Mouse (Mus musculus) cerebellum, postnatal 4 days (tissue): ENCODE data around the gene Acsl5.
A peak's percentile ranks its signal among the peaks of the same experiment; 100 is the strongest.

Source experiments
- DNase-seq, 2 experiments: peaks; one replicate each; pipeline ENCODE4 v3.0.0; 2022; ENCODE audit warnings: low spot score in 2 of 2, mixed read lengths in 1 of 2

The Acsl5 gene

DNA sequence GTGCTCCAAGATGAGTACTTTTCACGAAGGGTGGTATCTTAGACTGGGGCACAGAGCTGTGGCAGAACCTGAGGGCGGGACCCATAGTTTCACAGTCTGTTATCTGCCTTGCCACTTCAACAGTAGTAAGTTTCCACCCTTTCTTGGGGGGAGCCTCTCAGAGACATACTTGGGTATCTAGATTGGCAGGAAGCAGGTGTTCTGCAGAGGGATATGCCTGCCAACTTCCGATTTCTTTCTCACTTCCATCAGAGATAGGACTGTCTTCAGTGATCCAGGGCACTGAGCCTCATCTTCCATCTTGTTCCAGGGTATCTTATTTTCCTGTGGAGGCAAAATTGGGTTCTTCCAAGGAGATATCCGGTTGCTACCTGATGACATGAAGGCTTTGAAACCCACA, 32.4 kb downstream of the Acsl5 start:
- no peak for DNase-seq

DNA sequence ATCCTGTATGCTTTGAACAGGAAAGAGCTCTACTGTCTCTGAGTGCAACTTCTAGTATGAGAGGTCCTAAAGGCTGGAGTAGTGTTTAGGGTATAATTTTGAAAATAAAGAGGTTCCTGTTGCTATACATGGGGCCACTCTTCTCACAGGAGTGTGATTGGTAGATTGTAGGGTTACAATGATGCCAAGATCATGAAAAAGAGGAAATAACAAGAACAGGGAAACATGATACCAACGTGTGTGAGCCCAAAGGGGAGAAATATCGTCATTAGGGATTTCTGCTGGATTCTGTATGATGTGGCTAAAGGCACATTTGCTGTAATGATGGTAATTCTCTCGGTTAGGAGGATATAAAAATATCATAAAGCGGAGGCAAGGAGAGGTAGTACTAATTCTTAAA, 34.3 kb downstream of the Acsl5 start:
- DNase-seq: no peak

GRCm38 (mm10) chr19:55288974-55289373, 37.2 kb downstream of the Acsl5 start:
- no peak for DNase-seq

DNA sequence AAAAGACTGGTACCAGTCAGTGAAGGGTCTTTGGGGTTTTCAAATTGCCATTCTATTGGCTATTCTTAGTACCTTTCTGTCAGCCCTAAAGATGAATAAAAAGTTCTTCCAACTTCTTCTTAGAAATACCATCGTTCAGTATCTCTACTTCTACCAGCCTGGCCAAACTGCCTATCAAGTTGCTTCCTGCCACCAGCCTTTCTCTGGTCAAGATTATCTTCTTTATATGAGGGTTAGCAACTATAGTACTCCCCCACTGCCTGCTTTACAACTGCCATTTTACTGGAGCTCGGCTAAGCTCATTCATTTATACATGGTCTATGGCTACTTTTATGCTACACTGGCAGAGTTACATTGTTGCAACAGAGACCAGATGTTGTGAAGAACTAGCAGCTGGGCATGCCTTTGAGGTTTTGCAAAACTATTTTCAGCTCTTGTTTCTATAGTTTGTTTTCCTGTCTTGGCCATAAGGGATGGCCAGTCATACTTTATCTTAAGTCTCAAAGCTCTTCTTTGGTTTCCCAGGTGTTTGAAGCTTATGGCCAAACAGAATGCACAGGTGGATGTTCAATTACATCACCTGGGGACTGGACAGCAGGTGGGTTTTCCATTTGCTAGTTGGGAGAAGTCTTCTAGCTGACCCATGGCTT, 39.0 kb downstream of the Acsl5 start:
- DNase-seq: no peak

DNA sequence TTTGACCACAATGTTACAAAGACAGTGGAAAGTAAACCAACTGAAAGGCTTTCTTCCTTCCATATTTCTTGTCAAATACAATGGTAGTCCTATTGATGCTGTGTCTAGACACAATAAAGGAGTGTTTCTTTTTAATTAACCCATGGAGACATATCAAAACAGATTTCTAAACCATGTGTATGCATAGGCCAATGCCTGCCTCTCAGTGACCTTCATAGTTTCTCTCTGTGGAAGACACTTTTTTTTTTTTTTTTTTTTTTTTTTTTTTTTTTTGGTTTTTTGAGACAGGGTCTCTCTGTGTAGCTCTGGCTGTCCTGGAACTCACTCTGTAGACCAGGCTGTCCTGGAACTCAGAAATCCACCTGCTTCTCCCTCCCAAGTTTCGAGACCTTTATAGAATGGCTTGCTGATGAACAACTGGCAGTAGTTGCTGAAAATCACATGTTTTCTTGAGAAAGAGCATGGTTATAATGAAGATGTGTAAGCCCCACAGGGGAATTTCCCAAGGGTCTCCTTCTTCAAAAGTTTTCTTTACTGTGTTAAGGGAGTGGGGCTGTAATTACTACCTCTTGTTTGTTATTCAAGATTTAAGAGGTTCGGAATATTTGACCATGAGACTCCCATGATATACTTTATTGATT, 40.6 kb downstream of the Acsl5 start:
- no peak for DNase-seq

- no peak for DNase-seq
These were observed 41.4 kb downstream of the Acsl5 start for GRCm38 (mm10) chr19:55293175-55293574.

DNA sequence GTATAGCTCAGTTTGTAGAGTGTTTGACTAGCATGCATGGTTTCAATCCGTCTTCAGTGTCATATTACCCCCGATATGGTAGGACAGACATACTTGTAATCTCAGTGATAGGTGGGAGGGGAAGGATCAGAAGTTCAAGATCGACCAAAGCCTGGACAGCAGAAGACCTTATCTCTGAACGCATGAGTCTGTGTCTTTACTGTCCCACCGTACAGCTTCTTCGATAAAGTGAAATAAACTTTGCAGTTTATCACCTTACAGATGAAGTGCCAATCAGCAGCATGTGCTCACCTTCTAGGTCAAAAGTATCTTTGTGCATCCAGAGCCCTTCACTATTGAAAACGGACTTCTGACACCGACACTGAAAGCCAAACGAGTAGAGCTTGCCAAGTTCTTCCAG, 43.3 kb downstream of the Acsl5 start:
- no peak for DNase-seq

GRCm38 (mm10) chr19:55295556-55295955, 43.8 kb downstream of the Acsl5 start:
- DNase-seq: no peak

DNA sequence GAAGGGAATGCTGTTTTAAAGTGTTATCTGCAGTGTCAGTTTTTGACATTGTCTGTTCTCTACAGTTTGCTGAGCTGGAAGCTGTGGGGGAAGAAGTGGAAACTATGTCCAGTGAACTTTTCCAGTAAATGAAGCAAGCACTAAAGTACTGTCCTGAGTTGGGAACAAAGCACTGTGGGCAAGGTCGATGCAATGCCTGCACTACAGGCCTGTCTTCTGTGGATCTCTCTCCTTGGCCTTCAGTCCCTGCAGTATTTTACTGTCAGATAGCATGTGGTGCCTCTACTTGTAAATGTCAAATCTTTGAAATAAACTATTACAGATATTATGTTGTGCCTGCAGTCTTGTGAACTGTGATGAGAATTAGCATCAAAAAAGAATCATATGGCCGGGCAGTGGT, 44.6 kb downstream of the Acsl5 start:
- no peak for DNase-seq

- no peak for DNase-seq
These were observed 45.8 kb downstream of the Acsl5 start for GRCm38 (mm10) chr19:55297489-55297888.

GRCm38 (mm10) chr19:55297961-55298360, 46.2 kb downstream of the Acsl5 start:
- no peak for DNase-seq

DNA sequence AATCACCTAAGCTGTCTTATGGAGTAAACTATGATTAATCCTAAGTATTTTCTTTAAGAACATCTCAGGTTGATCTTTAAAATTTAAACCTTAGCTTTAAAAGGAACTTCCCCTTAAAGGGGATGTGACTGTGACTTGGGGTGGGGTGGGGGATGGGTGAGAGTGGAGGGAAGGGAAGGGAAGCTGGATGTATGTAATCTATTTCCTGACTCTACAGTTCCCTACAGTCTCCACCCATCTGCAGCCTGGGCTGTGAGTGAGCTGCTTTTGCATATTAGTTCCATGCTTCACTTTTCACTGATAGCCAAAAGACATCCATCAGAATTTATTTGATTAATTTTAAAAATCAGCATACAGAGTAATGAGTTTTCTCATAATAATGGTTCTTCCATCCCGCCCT, 47.6 kb downstream of the Acsl5 start:
- DNase-seq: no peak

GRCm38 (mm10) chr19:55300525-55300924, 48.8 kb downstream of the Acsl5 start:
- DNase-seq: no peak

- DNase-seq: no peak
These were observed 53.3 kb downstream of the Acsl5 start for GRCm38 (mm10) chr19:55305024-55305423.

DNA sequence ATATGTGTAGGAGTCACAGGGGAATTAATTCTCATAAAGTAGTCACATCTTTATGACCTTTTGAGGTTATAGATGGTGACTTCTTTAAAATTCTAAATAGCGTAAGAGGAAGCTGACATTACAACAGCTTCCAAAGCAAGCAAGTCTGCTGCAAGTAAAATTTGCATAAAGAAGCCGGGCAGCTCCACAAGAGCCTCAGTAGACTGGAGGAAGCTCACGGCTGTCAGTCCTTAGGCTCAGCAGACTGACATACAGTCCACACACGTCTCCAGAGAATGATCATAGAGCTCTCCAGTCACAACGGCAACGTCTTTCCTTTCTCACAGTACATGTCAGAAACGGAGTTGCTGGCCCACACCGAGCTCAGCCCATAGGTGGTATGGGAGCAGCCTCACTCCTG, 60.1 kb downstream of the Acsl5 start:
- DNase-seq: no peak

GRCm38 (mm10) chr19:55313649-55314048, 61.9 kb downstream of the Acsl5 start:
- DNase-seq: no peak

- DNase-seq: peak; percentile 64 to 87
These were observed 63.8 kb downstream of the Acsl5 start, which contains the start of gene Zdhhc6 for GRCm38 (mm10) chr19:55315452-55316108. TSS of gene Zdhhc6 (minus strand) at chr19:55316032.

- peak; percentile 70 to 92 for DNase-seq
These were observed 64.5 kb downstream of the Acsl5 start, which contains the start of gene Vti1a for GRCm38 (mm10) chr19:55316109-55316714. TSS of gene Vti1a (plus strand) at chr19:55316295.

- no peak for DNase-seq
These were observed 65.2 kb downstream of the Acsl5 start for GRCm38 (mm10) chr19:55316901-55317300.

GRCm38 (mm10) chr19:55319036-55319435, 67.3 kb downstream of the Acsl5 start:
- no peak for DNase-seq

GRCm38 (mm10) chr19:55319521-55319920, 67.8 kb downstream of the Acsl5 start:
- DNase-seq: no peak

DNA sequence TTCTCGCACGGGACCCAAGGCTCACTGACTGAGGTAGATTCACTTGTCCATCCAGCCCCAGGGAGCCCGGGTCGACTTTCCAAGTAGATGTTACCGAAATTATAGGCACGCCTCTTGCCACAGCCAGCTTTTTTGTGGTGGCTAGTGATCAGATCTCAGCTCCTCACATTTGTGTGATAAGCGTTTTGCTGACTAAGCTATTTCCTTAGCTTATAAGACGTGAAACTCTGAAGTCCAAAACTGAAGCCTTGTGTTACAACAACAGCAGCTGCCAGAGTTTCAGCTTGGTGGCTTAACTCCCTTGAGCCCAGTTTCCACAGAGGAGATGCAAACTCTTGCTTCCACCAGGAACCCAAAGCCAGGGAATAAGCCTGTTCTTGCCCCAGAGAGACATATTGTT, 70.9 kb downstream of the Acsl5 start:
- DNase-seq: no peak

GRCm38 (mm10) chr19:55327510-55327909, 75.8 kb downstream of the Acsl5 start:
- DNase-seq: no peak
